Mouse (Mus musculus) T-helper 17 cell (primary cell): Measurements from ENCODE around the gene Atg101.

Source experiments
- in situ Hi-C, 2 experiments: fragments of 300-600 bp; cut with MboI, MseI; formaldehyde crosslinking; loops; 1 replicate in 1 of 2; 2 replicates in 1 of 2; pipeline ENCODE4 v1.15.1; 2025; ENCODE audit warnings: high pct_unique_total_duplicates in 2 of 2

The Atg101 gene

GRCm38 (mm10) chr15:101279430-101279999 is 4.6 kb upstream of the Atg101 start:
- in situ Hi-C loops: loop anchor here in 1 of 2 experiments (5.0 kb wide), 1 partner anchor 37 kb away; no protein-coding TSS in a partner anchor

- in situ Hi-C loops: no loop called here
These were observed 1.6 kb upstream of the Atg101 start for GRCm38 (mm10) chr15:101282471-101282870.

GRCm38 (mm10) chr15:101283183-101283910 is 725 bp upstream of the Atg101 start:
- in situ Hi-C loops: no loop called here

GRCm38 (mm10) chr15:101286129-101286770 is 2.2 kb downstream of the Atg101 start:
- in situ Hi-C loops: no loop called here

- in situ Hi-C loops: no loop called here
These were observed 3.3 kb downstream of the Atg101 start for GRCm38 (mm10) chr15:101287361-101287760.

- in situ Hi-C loops: no loop called here
These were observed 6.3 kb downstream of the Atg101 start for GRCm38 (mm10) chr15:101290354-101290753.

- in situ Hi-C loops: no loop called here
These were observed 7.9 kb downstream of the Atg101 start for GRCm38 (mm10) chr15:101292012-101292411.

- in situ Hi-C loops: no loop called here
These were observed 9.1 kb downstream of the Atg101 start, which contains the start of gene 6030408B16Rik for GRCm38 (mm10) chr15:101293025-101293621. TSS of gene 6030408B16Rik (plus strand) at chr15:101293212.

- in situ Hi-C loops: no loop called here
These were observed 10.2 kb downstream of the Atg101 start for GRCm38 (mm10) chr15:101294028-101294894.

- in situ Hi-C loops: no loop called here
These were observed 11.0 kb downstream of the Atg101 start for GRCm38 (mm10) chr15:101295106-101295505.

- in situ Hi-C loops: no loop called here
These were observed 11.5 kb downstream of the Atg101 start for GRCm38 (mm10) chr15:101295616-101296015.

- in situ Hi-C loops: no loop called here
These were observed 12.0 kb downstream of the Atg101 start for GRCm38 (mm10) chr15:101296091-101296490.

- in situ Hi-C loops: no loop called here
These were observed 13.9 kb downstream of the Atg101 start for GRCm38 (mm10) chr15:101297988-101298387.

- in situ Hi-C loops: no loop called here
These were observed 14.5 kb downstream of the Atg101 start for GRCm38 (mm10) chr15:101298550-101298949.

- in situ Hi-C loops: no loop called here
These were observed 15.4 kb downstream of the Atg101 start for GRCm38 (mm10) chr15:101299480-101299960.

GRCm38 (mm10) chr15:101300128-101300527 is 16.1 kb downstream of the Atg101 start:
- in situ Hi-C loops: no loop called here

- in situ Hi-C loops: no loop called here
These were observed 18.1 kb downstream of the Atg101 start for GRCm38 (mm10) chr15:101302201-101302600.

- in situ Hi-C loops: no loop called here
These were observed 19.8 kb downstream of the Atg101 start for GRCm38 (mm10) chr15:101303830-101304229.

- in situ Hi-C loops: no loop called here
These were observed 22.4 kb downstream of the Atg101 start for GRCm38 (mm10) chr15:101306459-101306858.

GRCm38 (mm10) chr15:101308440-101309348 is 24.6 kb downstream of the Atg101 start:
- in situ Hi-C loops: no loop called here
